Mouse (Mus musculus) lung, postnatal 0 days (tissue): Measurements from ENCODE around the gene Tekt4.

Experiments used
- CTCF ChIP-seq: IDR thresholded peaks from 2 replicates; pipeline ENCODE4 v1.5.1; 2016; ENCODE audit warnings: antibody characterized with exemption, mild to moderate bottlenecking
- EP300 ChIP-seq: IDR thresholded peaks from 2 replicates; pipeline ENCODE4 v1.6.1; 2016; ENCODE audit warnings: antibody characterized with exemption, mild to moderate bottlenecking, control low read depth

DNA sequence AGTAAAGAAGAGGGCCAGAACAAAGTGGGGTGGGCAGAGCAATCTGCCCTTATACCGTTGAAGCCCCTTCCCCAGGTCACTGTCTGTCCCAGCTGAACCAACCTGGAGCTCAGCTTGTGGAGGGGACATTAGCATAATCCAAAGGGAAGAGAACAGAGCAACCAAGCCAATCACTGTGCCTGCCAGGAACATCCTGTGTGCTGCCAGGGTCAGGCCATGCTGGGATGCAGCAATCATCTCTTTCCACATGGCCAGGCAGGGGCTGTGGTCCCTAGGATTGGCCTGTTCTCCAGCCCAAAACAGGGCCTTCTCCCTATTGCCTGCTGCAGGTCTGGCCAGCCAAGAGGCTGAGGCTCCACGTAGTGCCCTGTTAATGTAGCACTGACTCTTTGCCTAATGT, 28.4 kb upstream of the Tekt4 start:
- no peak for TF ChIP-seq EP300
- TF ChIP-seq CTCF = no peak
